Mouse (Mus musculus) heart, embryonic 14.5 days (tissue): ENCODE measurements around the gene Myo1b. TPM values are rescaled to one million over a fixed set of nuclear protein-coding genes. Genes with fewer than 3 reads are reported as not detected.

Experiments used
- ATAC-seq: fragments of 200-750 bp; cut with Nextera tagmentation; 2 replicates; pipeline ENCODE4 v1.8.0; 2017; ENCODE audit warnings: low read depth, moderate TSS enrichment; ENCODE audit not compliant: insufficient number of reproducible peaks, insufficient read depth, low FRiP score
- H3K27ac ChIP-seq, 2 experiments: fragments of 200-500 bp in 1 of 2; fragments of 300-500 bp in 1 of 2; sonication (generic) in 1 of 2; replicated peaks in 1 of 2; 2 replicates each; pipeline ENCODE4 v1.5.1; 2012 to 2014; ENCODE audit warnings: low read depth in 2 of 2, low read length in 2 of 2, control low read depth in 1 of 2, mild to moderate bottlenecking in 1 of 2, mixed read lengths in 1 of 2; ENCODE audit not compliant: control insufficient read depth in 1 of 2, insufficient read depth in 1 of 2
- H3K27me3 ChIP-seq: fragments of 300-500 bp; sonication (generic); 2 replicates; pipeline ENCODE4 v1.6.1; 2014; ENCODE audit warnings: mild to moderate bottlenecking, low read length, control low read depth; ENCODE audit not compliant: control insufficient read depth, insufficient read depth
- H3K36me3 ChIP-seq: fragments of 300-500 bp; sonication (generic); 2 replicates; pipeline ENCODE4 v1.6.1; 2014; ENCODE audit warnings: mild to moderate bottlenecking, control low read depth, low read length, mixed read lengths; ENCODE audit not compliant: control insufficient read depth, insufficient read depth
- H3K4me1 ChIP-seq, 2 experiments: fragments of 200-500 bp in 1 of 2; fragments of 300-500 bp in 1 of 2; sonication (generic) in 1 of 2; 2 replicates each; pipeline ENCODE4 v1.6.1; 2012 to 2014; ENCODE audit warnings: low read length in 2 of 2, control low read depth in 1 of 2, mixed read lengths in 1 of 2; ENCODE audit not compliant: control insufficient read depth in 2 of 2, insufficient read depth in 2 of 2
- H3K4me2 ChIP-seq: fragments of 300-500 bp; sonication (generic); 2 replicates; pipeline ENCODE4 v1.6.1; 2014; ENCODE audit warnings: mild to moderate bottlenecking, low read length
- H3K4me3 ChIP-seq, 2 experiments: fragments of 200-500 bp in 1 of 2; fragments of 300-500 bp in 1 of 2; sonication (generic) in 1 of 2; 2 replicates each; pipeline ENCODE4 v1.5.1; 2012 to 2014; ENCODE audit warnings: low read length in 2 of 2, mild to moderate bottlenecking in 2 of 2, control low read depth in 1 of 2, low read depth in 1 of 2, moderate library complexity in 1 of 2; ENCODE audit not compliant: control insufficient read depth in 1 of 2, insufficient read depth in 1 of 2
- H3K9ac ChIP-seq: fragments of 300-500 bp; sonication (generic); 2 replicates; pipeline ENCODE4 v1.6.1; 2014; ENCODE audit warnings: mild to moderate bottlenecking, low read length
- H3K9me3 ChIP-seq: fragments of 300-500 bp; sonication (generic); 2 replicates; pipeline ENCODE4 v1.6.1; 2016; ENCODE audit warnings: low read length, control low read depth; ENCODE audit not compliant: control insufficient read depth
- WGBS: fragments of 180-500 bp; shearing (Covaris S2); extraction: QIAGEN DNeasy Blood & Tissue Kit; methylation state at CpG from one replicate; pipeline ENCODE4 v1.1.7; 2014; 5-methylcytosine and 5-hydroxymethylcytosine counted together
- polyA plus RNA-seq: library from polyadenylated mRNA; unstranded; fragments of >200 nt; fragmentation: Nextera tagmentation; extraction: Ambion mirVana; gene quantifications from 2 replicates; pipeline ENCODE4 v1.2.1, GENCODE M21; 2014

Myo1b gene
- polyA plus RNA-seq, 1 experiment from 2014 or later = 39.5 TPM

GRCm38 (mm10) chr1:51913071-51913814, 2.6 kb downstream of the Myo1b start:
- H3K9me3 ChIP-seq = no peaks in the 10 kb centered on the region
- H3K27me3 ChIP-seq = peaks cover 3% of the 10 kb centered on the region; the same call in 1 of the 2 replicates
- H3K27ac ChIP-seq = peak overlapping the region; percentile 26 to 43; a peak in 1 of 4 replicates
- no peak for ATAC-seq
- peak overlapping the region; percentile 87 for H3K4me2 ChIP-seq
- no peaks in the 10 kb centered on the region for H3K36me3 ChIP-seq
- peaks cover 11 to 32% of the 10 kb centered on the region in 2 experiments for H3K4me1 ChIP-seq
- WGBS = 26% methylated on average over 14 of the region's 14 CpGs
- H3K4me3 ChIP-seq = peak overlapping the region in 1 of 2 experiments; percentile 87; a peak in 1 of 4 replicates
- H3K9ac ChIP-seq = no peak overlapping the region; the same call in 1 of the 2 replicates

GRCm38 (mm10) chr1:51911331-51911730, 4.5 kb downstream of the Myo1b start:
- WGBS = 23% methylated on average over 4 of the region's 4 CpGs
- Histone ChIP-seq H3K9me3 (no peaks in the 10 kb centered on the region), H3K4me2 (no peak overlapping the region), H3K4me1 (peaks cover 13 to 47% of the 10 kb centered on the region in 2 experiments), H3K9ac (no peak overlapping the region), H3K27ac (no peak overlapping the region), H3K36me3 (no peaks in the 10 kb centered on the region), H3K4me3 (no peak overlapping the region), H3K27me3 (peaks cover 1% of the 10 kb centered on the region; the same call in 1 of the 2 replicates)
- ATAC-seq = no peak

- no peaks in the 10 kb centered on the region for H3K9me3 ChIP-seq
- WGBS = 71% methylated on average over 2 of the region's 2 CpGs
- H3K4me2 ChIP-seq = no peak overlapping the region
- H3K4me3 ChIP-seq = no peak overlapping the region
- H3K4me1 ChIP-seq = peaks cover 13 to 42% of the 10 kb centered on the region in 2 experiments
- H3K27ac ChIP-seq = no peak overlapping the region
- no peaks in the 10 kb centered on the region for H3K36me3 ChIP-seq
- ATAC-seq = no peak
- H3K9ac ChIP-seq = no peak overlapping the region
- H3K27me3 ChIP-seq = no peaks in the 10 kb centered on the region
These were observed 6.7 kb downstream of the Myo1b start for GRCm38 (mm10) chr1:51909204-51909603.

GRCm38 (mm10) chr1:51907821-51908220, 8.1 kb downstream of the Myo1b start:
- H3K36me3 ChIP-seq = no peaks in the 10 kb centered on the region
- no peak overlapping the region for H3K9ac ChIP-seq
- peaks cover 4 to 31% of the 10 kb centered on the region in 2 experiments for H3K4me1 ChIP-seq
- no peak overlapping the region for H3K27ac ChIP-seq
- ATAC-seq = no peak
- no peak overlapping the region for H3K4me3 ChIP-seq
- no peaks in the 10 kb centered on the region for H3K27me3 ChIP-seq
- H3K4me2 ChIP-seq = no peak overlapping the region
- no peaks in the 10 kb centered on the region for H3K9me3 ChIP-seq
- WGBS = 37% methylated on average over 8 of the region's 8 CpGs

GRCm38 (mm10) chr1:51906206-51906906, 9.5 kb downstream of the Myo1b start:
- Histone ChIP-seq H3K27me3 (no peaks in the 10 kb centered on the region), H3K4me3 (no peak overlapping the region), H3K9me3 (no peaks in the 10 kb centered on the region), H3K27ac (no peak overlapping the region), H3K36me3 (no peaks in the 10 kb centered on the region), H3K4me1 (peaks cover 4 to 36% of the 10 kb centered on the region in 2 experiments), H3K9ac (no peak overlapping the region), H3K4me2 (no peak overlapping the region)
- no peak for ATAC-seq
- 79% methylated on average over 8 of the region's 8 CpGs for WGBS

- no peaks in the 10 kb centered on the region for H3K36me3 ChIP-seq
- no peak overlapping the region for H3K4me2 ChIP-seq
- H3K4me3 ChIP-seq = no peak overlapping the region
- H3K4me1 ChIP-seq = peaks cover 4 to 36% of the 10 kb centered on the region in 2 experiments
- H3K27me3 ChIP-seq = no peaks in the 10 kb centered on the region
- 82% methylated on average over 6 of the region's 6 CpGs for WGBS
- H3K27ac ChIP-seq = no peak overlapping the region
- H3K9ac ChIP-seq = no peak overlapping the region
- H3K9me3 ChIP-seq = no peaks in the 10 kb centered on the region
- no peak for ATAC-seq
These were observed 10.8 kb downstream of the Myo1b start for GRCm38 (mm10) chr1:51905073-51905472.

- H3K4me2 ChIP-seq = no peak overlapping the region
- H3K27me3 ChIP-seq = no peaks in the 10 kb centered on the region
- no peaks in the 10 kb centered on the region for H3K9me3 ChIP-seq
- ATAC-seq = no peak
- H3K4me3 ChIP-seq = no peak overlapping the region
- H3K27ac ChIP-seq = no peak overlapping the region
- WGBS = 57% methylated on average over 6 of the region's 6 CpGs
- no peaks in the 10 kb centered on the region for H3K36me3 ChIP-seq
- peaks cover 12 to 25% of the 10 kb centered on the region in 2 experiments for H3K4me1 ChIP-seq
- H3K9ac ChIP-seq = no peak overlapping the region
These were observed 18.7 kb downstream of the Myo1b start for GRCm38 (mm10) chr1:51897160-51897572.
